Mouse (Mus musculus): ENCODE measurements around the gene Hist1h3f.
"Not testable (repeated sequence)": the region's sequence is repeated elsewhere in the genome, so short reads cannot be mapped to it uniquely, and the experiment has no call there.

DNA sequence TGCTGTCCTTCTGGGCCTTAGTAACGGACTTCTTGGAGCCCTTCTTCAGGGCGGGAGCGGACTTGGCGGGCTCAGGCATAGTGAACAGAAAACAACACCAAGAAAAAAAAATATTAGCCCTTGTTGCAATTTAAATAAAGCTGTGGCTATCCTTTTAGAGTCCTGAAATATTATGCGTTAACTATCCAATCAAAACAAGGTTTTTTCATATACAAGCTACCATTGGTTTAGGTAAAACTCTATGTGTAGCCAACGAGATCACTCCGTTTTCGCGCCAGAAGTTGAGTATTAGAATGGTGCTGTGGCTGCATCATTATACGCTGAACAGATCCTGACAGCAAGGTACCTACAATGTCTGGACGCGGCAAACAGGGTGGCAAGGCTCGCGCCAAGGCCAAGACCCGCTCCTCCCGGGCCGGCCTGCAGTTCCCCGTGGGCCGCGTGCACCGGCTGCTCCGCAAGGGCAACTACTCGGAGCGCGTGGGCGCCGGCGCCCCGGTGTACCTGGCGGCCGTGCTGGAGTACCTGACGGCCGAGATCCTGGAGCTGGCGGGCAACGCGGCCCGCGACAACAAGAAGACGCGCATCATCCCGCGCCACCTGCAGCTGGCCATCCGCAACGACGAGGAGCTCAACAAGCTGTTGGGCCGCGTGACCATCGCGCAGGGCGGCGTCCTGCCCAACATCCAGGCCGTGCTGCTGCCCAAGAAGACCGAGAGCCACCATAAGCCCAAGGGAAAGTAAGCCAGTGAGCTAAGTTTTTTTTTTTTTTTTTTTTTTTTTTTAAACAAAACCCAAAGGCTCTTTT is 10.1 kb upstream of the Hist1h3f start, which contains the start of gene Hist1h2af:
- not testable (repeated sequence) for TF ChIP-seq POLR2A (IDR thresholded peaks at IDR 0.05; ENCODE audit: control insufficient read depth, low read depth, low read length); CTCF (IDR thresholded peaks at IDR 0.05; ENCODE audit: control insufficient read depth, insufficient read depth, insufficient replicate concordance, low read depth, low read length)
